Mouse (Mus musculus) neural tube, embryonic 14.5 days (tissue): Measurements from ENCODE around the gene 2410137M14Rik. TPM values are rescaled to one million over a fixed set of nuclear protein-coding genes. Genes with fewer than 3 reads are reported as not detected.

Experiments used
- ATAC-seq: fragments of 200-750 bp; cut with Nextera tagmentation; 2 replicates; pipeline ENCODE4 v1.8.0; 2017; ENCODE audit warnings: low read depth, mild to moderate bottlenecking, moderate TSS enrichment, moderate library complexity
- H3K27ac ChIP-seq: fragments of 300-500 bp; sonication (generic); 2 replicates; pipeline ENCODE4 v1.5.1; 2014; ENCODE audit warnings: low read depth, mild to moderate bottlenecking, control low read depth, low read length, moderate library complexity, mixed read lengths
- H3K27me3 ChIP-seq: fragments of 300-500 bp; sonication (generic); 2 replicates; pipeline ENCODE4 v1.6.1; 2014; ENCODE audit warnings: low read length; ENCODE audit not compliant: control insufficient read depth, insufficient read depth
- H3K36me3 ChIP-seq: fragments of 300-500 bp; sonication (generic); 2 replicates; pipeline ENCODE4 v1.6.1; 2014; ENCODE audit warnings: low read length, mixed read lengths; ENCODE audit not compliant: control insufficient read depth, insufficient read depth
- H3K4me1 ChIP-seq: fragments of 300-500 bp; sonication (generic); 2 replicates; pipeline ENCODE4 v1.6.1; 2014; ENCODE audit warnings: low read length; ENCODE audit not compliant: control insufficient read depth, insufficient read depth
- H3K4me2 ChIP-seq: fragments of 300-500 bp; sonication (generic); 2 replicates; pipeline ENCODE4 v1.6.1; 2014; ENCODE audit warnings: mild to moderate bottlenecking, low read depth, low read length, control low read depth
- H3K4me3 ChIP-seq: fragments of 300-500 bp; sonication (generic); 2 replicates; pipeline ENCODE4 v1.5.1; 2014; ENCODE audit warnings: low read depth, low read length, control low read depth, mixed read lengths
- H3K9ac ChIP-seq: fragments of 300-500 bp; sonication (generic); replicated peaks from 2 replicates; pipeline ENCODE4 v1.6.1; 2014; ENCODE audit warnings: low read depth, mild to moderate bottlenecking, control low read depth, low read length, mixed read lengths
- H3K9me3 ChIP-seq: fragments of 300-500 bp; sonication (generic); 2 replicates; pipeline ENCODE4 v1.6.1; 2016; ENCODE audit warnings: low read length; ENCODE audit not compliant: control insufficient read depth
- WGBS: fragments of 180-500 bp; shearing (Covaris S2); extraction: QIAGEN DNeasy Blood & Tissue Kit; methylation state at CpG from one replicate; pipeline ENCODE4 v1.1.7; 2014; 5-methylcytosine and 5-hydroxymethylcytosine counted together
- polyA plus RNA-seq: library from polyadenylated mRNA; unstranded; fragments of >200 nt; fragmentation: Nextera tagmentation; extraction: Ambion mirVana; gene quantifications from 2 replicates; pipeline ENCODE4 v1.2.1, GENCODE M21; 2014

The 2410137M14Rik gene
- polyA plus RNA-seq, 1 experiment from 2014 or later = 0.32 TPM

- H3K4me3 ChIP-seq = no peak overlapping the region
- peaks cover 8% of the 10 kb centered on the region; the same call in 1 of the 2 replicates for H3K4me1 ChIP-seq
- ATAC-seq = no peak
- H3K27ac ChIP-seq = no peak overlapping the region
- peaks cover 6% of the 10 kb centered on the region; the same call in 1 of the 2 replicates for H3K36me3 ChIP-seq
- H3K27me3 ChIP-seq = peaks cover 22% of the 10 kb centered on the region
- WGBS = 5% methylated on average over 9 of the region's 9 CpGs
- no peaks in the 10 kb centered on the region for H3K9me3 ChIP-seq
- no peak overlapping the region for H3K4me2 ChIP-seq
- no peak overlapping the region for H3K9ac ChIP-seq
These were observed 36.8 kb downstream of the 2410137M14Rik start for GRCm38 (mm10) chr17:36944121-36944775.

- peak overlapping the region; percentile 59; the same call in 1 of the 2 replicates for H3K4me2 ChIP-seq
- peaks cover 22% of the 10 kb centered on the region for H3K27me3 ChIP-seq
- 12% methylated on average over 5 of the region's 5 CpGs for WGBS
- H3K36me3 ChIP-seq = peaks cover 6% of the 10 kb centered on the region; the same call in 1 of the 2 replicates
- no peak overlapping the region for H3K9ac ChIP-seq
- H3K4me3 ChIP-seq = no peak overlapping the region
- no peak overlapping the region for H3K27ac ChIP-seq
- H3K9me3 ChIP-seq = no peaks in the 10 kb centered on the region
- no peak for ATAC-seq
- H3K4me1 ChIP-seq = peaks cover 8% of the 10 kb centered on the region; the same call in 1 of the 2 replicates
These were observed 37.3 kb downstream of the 2410137M14Rik start for GRCm38 (mm10) chr17:36943691-36944090.

GRCm38 (mm10) chr17:36942791-36943471 is 38.1 kb downstream of the 2410137M14Rik start, which contains the start of gene Rnf39:
Gene Rnf39, plus strand, starts transcription at chr17:36942918.
- peak within 1 kb of the TSS; percentile 44; the same call in 1 of the 2 replicates for H3K9ac ChIP-seq
- no peaks in the 10 kb centered on the region for H3K9me3 ChIP-seq
- H3K4me1 ChIP-seq = peaks cover 8% of the 10 kb centered on the region; the same call in 1 of the 2 replicates
- H3K36me3 ChIP-seq = no peaks in the 10 kb centered on the region
- 0 out of 2 replicates have a peak, but pooled peaks have one; percentile 5 for ATAC-seq
- peak within 1 kb of the TSS; percentile 35 for H3K4me3 ChIP-seq
- H3K4me2 ChIP-seq = peak within 1 kb of the TSS; percentile 59
- no peak within 1 kb of the TSS for H3K27ac ChIP-seq
- WGBS = 3% methylated on average over 57 of the region's 59 CpGs
- peaks cover 22% of the 10 kb centered on the region for H3K27me3 ChIP-seq

GRCm38 (mm10) chr17:36942391-36942790 is 38.6 kb downstream of the 2410137M14Rik start:
- Histone ChIP-seq H3K4me1 (peaks cover 8% of the 10 kb centered on the region; the same call in 1 of the 2 replicates), H3K9ac (no peak overlapping the region), H3K4me3 (peak overlapping the region; percentile 35), H3K36me3 (no peaks in the 10 kb centered on the region), H3K27me3 (peaks cover 22% of the 10 kb centered on the region), H3K4me2 (peak overlapping the region; percentile 59), H3K9me3 (no peaks in the 10 kb centered on the region), H3K27ac (no peak overlapping the region)
- 60% methylated on average over 10 of the region's 10 CpGs for WGBS
- ATAC-seq = no peak

GRCm38 (mm10) chr17:36938056-36938455 is 43.0 kb downstream of the 2410137M14Rik start:
- Histone ChIP-seq H3K4me1 (no peaks in the 10 kb centered on the region), H3K9me3 (no peaks in the 10 kb centered on the region), H3K9ac (no peak overlapping the region), H3K27me3 (peaks cover 11% of the 10 kb centered on the region; the same call in 1 of the 2 replicates), H3K4me2 (no peak overlapping the region), H3K4me3 (no peak overlapping the region), H3K36me3 (no peaks in the 10 kb centered on the region), H3K27ac (no peak overlapping the region)
- ATAC-seq = no peak
- WGBS = 86% methylated on average over 2 of the region's 2 CpGs

GRCm38 (mm10) chr17:36931806-36932205 is 49.2 kb downstream of the 2410137M14Rik start:
- WGBS = 78% methylated on average over 2 of the region's 2 CpGs
- H3K4me2 ChIP-seq = no peak overlapping the region
- H3K9ac ChIP-seq = no peak overlapping the region
- no peaks in the 10 kb centered on the region for H3K27me3 ChIP-seq
- no peaks in the 10 kb centered on the region for H3K4me1 ChIP-seq
- ATAC-seq = no peak
- no peaks in the 10 kb centered on the region for H3K36me3 ChIP-seq
- no peak overlapping the region for H3K27ac ChIP-seq
- no peaks in the 10 kb centered on the region for H3K9me3 ChIP-seq
- H3K4me3 ChIP-seq = no peak overlapping the region

GRCm38 (mm10) chr17:36931130-36931529 is 49.9 kb downstream of the 2410137M14Rik start:
- ATAC-seq = no peak
- WGBS = 89% methylated on average over 4 of the region's 4 CpGs
- Histone ChIP-seq H3K9ac (no peak overlapping the region), H3K27ac (no peak overlapping the region), H3K27me3 (no peaks in the 10 kb centered on the region), H3K36me3 (no peaks in the 10 kb centered on the region), H3K9me3 (no peaks in the 10 kb centered on the region), H3K4me1 (no peaks in the 10 kb centered on the region), H3K4me3 (no peak overlapping the region), H3K4me2 (no peak overlapping the region)

GRCm38 (mm10) chr17:36930233-36930632 is 50.8 kb downstream of the 2410137M14Rik start:
- no peak overlapping the region for H3K9ac ChIP-seq
- WGBS = 49% methylated on average over 6 of the region's 6 CpGs

More at GRCm38 (mm10) chr17:36930233-36930632, 50.8 kb downstream of the 2410137M14Rik start:
- H3K36me3 ChIP-seq = no peaks in the 10 kb centered on the region
- ATAC-seq = no peak
- no peak overlapping the region for H3K27ac ChIP-seq
- no peaks in the 10 kb centered on the region for H3K27me3 ChIP-seq
- H3K9me3 ChIP-seq = no peaks in the 10 kb centered on the region
- H3K4me1 ChIP-seq = no peaks in the 10 kb centered on the region
- no peak overlapping the region for H3K4me3 ChIP-seq
- H3K4me2 ChIP-seq = no peak overlapping the region
